Mouse (Mus musculus): ENCODE data around the gene Sqstm1. TPM values are rescaled to one million over a fixed set of nuclear protein-coding genes. Genes with fewer than 3 reads are reported as not detected.
A peak's percentile ranks its signal among the peaks of the same experiment; 100 is the strongest.

The Sqstm1 gene
- polyA plus RNA-seq (2012; rRNA removed) = 410 and 414 TPM in 2 replicates

- peaks cover 11% of the 10 kb centered on the region for H3K4me1 ChIP-seq (ENCODE audit: control insufficient read depth, insufficient read depth, low read length)
- H3K27ac ChIP-seq (ENCODE audit: insufficient read depth, low read length) = peak within 1 kb of the TSS; percentile 98
- TF ChIP-seq CTCF (IDR thresholded peaks at IDR 0.05; ENCODE audit: extremely low read depth, insufficient read depth, low read length) (no peak), POLR2A (IDR thresholded peaks at IDR 0.05; ENCODE audit: extremely low read depth, insufficient read depth, low read length) (peak; percentile 97)
- peak within 1 kb of the TSS; percentile 82 for H3K4me3 ChIP-seq (ENCODE audit: insufficient read depth, low read length)
Measured at GRCm38 (mm10) chr11:50210505-50211151, at the start of gene Sqstm1, which contains the start of gene Mgat4b. Gene Sqstm1, minus strand, starts transcription at chr11:50210827. Gene Mgat4b, plus strand, starts transcription at chr11:50210890.

- no peak for TF ChIP-seq CTCF (IDR thresholded peaks at IDR 0.05; ENCODE audit: extremely low read depth, insufficient read depth, low read length)
- TF ChIP-seq POLR2A (IDR thresholded peaks at IDR 0.05; ENCODE audit: extremely low read depth, insufficient read depth, low read length) = no peak
- Histone ChIP-seq H3K27ac (ENCODE audit: insufficient read depth, low read length) (no peak overlapping the region), H3K4me3 (ENCODE audit: insufficient read depth, low read length) (no peak overlapping the region), H3K4me1 (ENCODE audit: control insufficient read depth, insufficient read depth, low read length) (peaks cover 14% of the 10 kb centered on the region)
Measured at GRCm38 (mm10) chr11:50258310-50258709, 47.7 kb upstream of the Sqstm1 start.

- TF ChIP-seq POLR2A (IDR thresholded peaks at IDR 0.05; ENCODE audit: extremely low read depth, insufficient read depth, low read length) = no peak
- TF ChIP-seq CTCF (IDR thresholded peaks at IDR 0.05; ENCODE audit: extremely low read depth, insufficient read depth, low read length) = no peak
- no peak overlapping the region for H3K4me3 ChIP-seq (ENCODE audit: insufficient read depth, low read length)
- peaks cover 14% of the 10 kb centered on the region for H3K4me1 ChIP-seq (ENCODE audit: control insufficient read depth, insufficient read depth, low read length)
- H3K27ac ChIP-seq (ENCODE audit: insufficient read depth, low read length) = peak overlapping the region; percentile 55; the same call in 1 of the 2 replicates
Measured at GRCm38 (mm10) chr11:50256615-50257014, 46.0 kb upstream of the Sqstm1 start.

DNA sequence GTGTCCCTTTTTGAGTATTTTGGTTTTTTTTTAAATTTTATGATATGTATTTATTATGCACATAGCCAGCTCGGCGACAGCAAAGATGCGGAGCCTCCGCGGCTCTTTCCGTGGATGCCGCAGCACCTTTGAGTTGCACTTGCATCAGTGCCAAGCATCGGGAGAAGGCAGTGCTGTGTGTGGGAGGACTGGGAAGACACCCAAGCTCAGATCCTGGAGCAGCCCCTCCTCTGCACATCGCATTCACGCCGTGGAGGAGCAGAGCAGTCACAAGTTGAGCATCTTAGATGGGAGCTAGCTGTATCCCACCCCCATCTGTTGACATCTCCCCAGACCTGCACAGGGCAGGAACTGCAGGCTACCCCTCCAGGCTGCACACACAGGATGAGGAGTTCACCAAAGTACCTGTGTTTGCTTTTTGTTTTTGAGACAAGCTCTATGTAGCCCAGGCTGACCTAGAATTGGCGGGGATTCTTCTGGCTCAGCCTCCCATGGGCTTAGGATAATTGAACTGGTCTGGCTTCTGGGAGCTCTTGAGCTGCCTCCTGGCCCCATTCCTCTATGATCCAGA lies 43.5 kb upstream of the Sqstm1 start:
- Histone ChIP-seq H3K4me3 (ENCODE audit: insufficient read depth, low read length) (no peak overlapping the region), H3K27ac (ENCODE audit: insufficient read depth, low read length) (peak overlapping the region; percentile 53; the same call in 1 of the 2 replicates), H3K4me1 (ENCODE audit: control insufficient read depth, insufficient read depth, low read length) (peaks cover 14% of the 10 kb centered on the region)
- TF ChIP-seq CTCF (IDR thresholded peaks at IDR 0.05; ENCODE audit: extremely low read depth, insufficient read depth, low read length) (no peak), POLR2A (IDR thresholded peaks at IDR 0.05; ENCODE audit: extremely low read depth, insufficient read depth, low read length) (0 out of 2 replicates have a peak, but pooled peaks have one; percentile 44)

- TF ChIP-seq POLR2A (IDR thresholded peaks at IDR 0.05; ENCODE audit: extremely low read depth, insufficient read depth, low read length) = no peak
- TF ChIP-seq CTCF (IDR thresholded peaks at IDR 0.05; ENCODE audit: extremely low read depth, insufficient read depth, low read length) = no peak
- Histone ChIP-seq H3K4me1 (ENCODE audit: control insufficient read depth, insufficient read depth, low read length) (peaks cover 14% of the 10 kb centered on the region), H3K4me3 (ENCODE audit: insufficient read depth, low read length) (no peak overlapping the region), H3K27ac (ENCODE audit: insufficient read depth, low read length) (no peak overlapping the region)
Measured at GRCm38 (mm10) chr11:50253393-50253792, 42.8 kb upstream of the Sqstm1 start.

DNA sequence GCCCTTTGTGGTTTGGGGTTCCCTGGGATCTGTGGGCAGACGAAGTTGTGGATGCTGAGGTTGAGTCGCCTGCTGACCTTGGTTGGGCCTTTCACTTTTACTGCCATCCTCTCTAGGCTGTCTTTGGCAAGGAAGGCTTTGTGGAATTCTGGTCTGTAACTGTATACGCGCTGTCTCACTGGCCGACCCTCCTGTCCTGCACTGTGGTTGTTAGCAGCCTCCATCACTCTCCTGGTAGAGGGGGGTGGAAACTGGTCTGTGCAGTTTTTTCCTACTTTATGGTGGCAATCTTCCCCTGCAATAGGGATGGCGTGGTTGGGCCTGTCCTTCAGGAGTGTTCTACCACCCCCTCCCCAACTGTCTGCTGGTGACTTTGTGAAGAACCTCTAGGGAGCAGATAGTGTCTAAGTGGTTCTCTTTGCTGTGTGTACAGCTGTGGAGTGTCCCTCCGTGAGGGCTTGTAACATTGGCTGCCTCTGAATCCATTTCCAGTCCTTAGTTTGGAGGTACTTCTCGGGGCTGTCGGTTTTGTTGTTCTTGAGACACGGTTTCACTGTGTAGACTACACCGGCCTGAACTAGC lies 42.1 kb upstream of the Sqstm1 start:
- Histone ChIP-seq H3K27ac (ENCODE audit: insufficient read depth, low read length) (no peak overlapping the region), H3K4me3 (ENCODE audit: insufficient read depth, low read length) (no peak overlapping the region), H3K4me1 (ENCODE audit: control insufficient read depth, insufficient read depth, low read length) (peaks cover 12% of the 10 kb centered on the region)
- no peak for TF ChIP-seq CTCF (IDR thresholded peaks at IDR 0.05; ENCODE audit: extremely low read depth, insufficient read depth, low read length)

GRCm38 (mm10) chr11:50252166-50252565 lies 41.5 kb upstream of the Sqstm1 start:
- H3K27ac ChIP-seq (ENCODE audit: insufficient read depth, low read length) = no peak overlapping the region
- H3K4me1 ChIP-seq (ENCODE audit: control insufficient read depth, insufficient read depth, low read length) = peaks cover 10% of the 10 kb centered on the region
- no peak overlapping the region for H3K4me3 ChIP-seq (ENCODE audit: insufficient read depth, low read length)
- no peak for TF ChIP-seq CTCF (IDR thresholded peaks at IDR 0.05; ENCODE audit: extremely low read depth, insufficient read depth, low read length)
- no peak for TF ChIP-seq POLR2A (IDR thresholded peaks at IDR 0.05; ENCODE audit: extremely low read depth, insufficient read depth, low read length)

DNA sequence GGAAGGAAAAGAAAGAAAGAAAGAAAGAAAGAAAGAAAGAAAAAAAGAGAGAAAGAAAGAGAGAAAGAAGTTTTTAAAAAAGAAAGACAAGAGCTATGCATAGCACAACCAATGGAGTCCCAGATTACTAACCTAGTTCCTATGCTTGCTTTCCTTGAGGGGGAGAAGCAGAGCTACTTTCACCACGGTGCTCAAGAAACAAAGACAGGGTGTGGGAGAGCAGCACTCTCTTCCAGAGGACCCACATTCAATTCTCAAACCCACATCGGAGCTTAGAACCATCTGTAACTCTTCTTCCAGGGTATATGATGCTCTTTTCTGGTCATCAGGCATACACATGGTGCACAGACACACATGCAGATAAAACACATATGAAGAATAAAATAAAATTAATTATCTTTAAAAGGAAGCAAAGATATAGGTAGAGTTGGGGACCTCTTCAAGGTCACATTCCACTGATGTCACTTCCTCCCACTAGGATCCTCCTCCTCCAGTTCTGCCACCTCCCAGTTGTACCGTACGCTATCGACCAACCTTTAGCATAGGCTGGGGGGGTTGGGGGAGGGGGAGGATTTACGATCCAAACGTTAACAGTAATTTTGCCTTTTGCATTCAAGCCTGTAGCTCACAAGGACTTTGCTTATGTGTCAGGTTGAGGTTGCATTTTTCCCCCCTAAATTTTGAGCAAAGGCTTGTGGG lies 38.0 kb upstream of the Sqstm1 start:
- H3K4me1 ChIP-seq (ENCODE audit: control insufficient read depth, insufficient read depth, low read length) = no peaks in the 10 kb centered on the region
- TF ChIP-seq POLR2A (IDR thresholded peaks at IDR 0.05; ENCODE audit: extremely low read depth, insufficient read depth, low read length) (no peak), CTCF (IDR thresholded peaks at IDR 0.05; ENCODE audit: extremely low read depth, insufficient read depth, low read length) (no peak)
- no peak overlapping the region for H3K27ac ChIP-seq (ENCODE audit: insufficient read depth, low read length)
- no peak overlapping the region for H3K4me3 ChIP-seq (ENCODE audit: insufficient read depth, low read length)

DNA sequence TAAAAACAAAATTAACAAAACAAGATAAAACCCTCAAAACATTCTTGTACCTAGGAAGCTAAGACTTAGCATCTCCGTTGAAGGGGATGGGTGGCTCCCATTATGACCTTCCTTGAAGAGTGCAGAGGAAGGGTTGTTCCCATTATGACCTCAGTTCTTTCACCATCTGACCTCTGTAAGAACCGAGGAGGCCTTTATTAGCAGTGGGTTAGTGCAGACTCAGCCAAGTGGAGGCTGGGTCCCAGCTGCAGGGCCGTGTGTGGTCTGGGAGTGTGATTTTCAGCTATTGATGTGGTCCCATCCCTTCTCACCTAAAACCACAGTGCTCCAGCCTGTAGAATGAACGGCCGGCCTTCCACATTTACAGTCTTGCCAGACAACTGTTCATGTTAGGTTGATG lies 34.6 kb upstream of the Sqstm1 start:
- TF ChIP-seq POLR2A (IDR thresholded peaks at IDR 0.05; ENCODE audit: extremely low read depth, insufficient read depth, low read length) = no peak
- TF ChIP-seq CTCF (IDR thresholded peaks at IDR 0.05; ENCODE audit: extremely low read depth, insufficient read depth, low read length) = no peak
- Histone ChIP-seq H3K27ac (ENCODE audit: insufficient read depth, low read length) (no peak overlapping the region), H3K4me3 (ENCODE audit: insufficient read depth, low read length) (no peak overlapping the region), H3K4me1 (ENCODE audit: control insufficient read depth, insufficient read depth, low read length) (no peaks in the 10 kb centered on the region)

Data from cortical plate, adult 2 months (tissue).